In genomic region chr11:88555902-88556549, GRCm38 (mm10) we compare ENCODE assay signal across 8 mouse cellular contexts.
DNase-seq lines count a peak whose midpoint lies in the region; TF ChIP-seq lines count a peak whose summit lies in the region.

No protein-coding gene starts in this region.

- H3K27ac ChIP-seq in heart, adult 2 months, result peak overlapping the region; percentile 85

- H3K4me3 ChIP-seq in heart, adult 2 months, result no peak overlapping the region

- peak; percentile 44; the same call in 1 of the 2 replicates for TF ChIP-seq EP300 in heart, adult 2 months (IDR thresholded peaks at IDR 0.05; ENCODE audit: insufficient read depth, low read depth, low read length)

- H3K4me1 ChIP-seq in heart, adult 2 months (ENCODE audit: control insufficient read depth, insufficient read depth, low read length), result peaks cover 40% of the 10 kb centered on the region

- DNase-seq in spleen, postnatal 36 days (ENCODE audit: low spot score in 2 of 2), result peak; percentile 60 to 64
- DNase-seq in spleen, postnatal 14 days (ENCODE audit: low spot score in 2 of 2), result no peak
- peak in 1 of 2 experiments; percentile 74 for DNase-seq in heart, adult 2 months
- DNase-seq in kidney, adult 18-20 months, result peak; percentile 60
- DNase-seq in lung, postnatal 10 days, result peak; percentile 62
- peak; percentile 43 for DNase-seq in testis, postnatal 14 days (ENCODE audit: low spot score)
- DNase-seq in c-Kit-positive CD71-positive TER-119-positive erythroid progenitor cells, embryonic 14.5 days (ENCODE audit: low spot score), result no peak
- DNase-seq in right cerebral cortex, postnatal 14 days, result no peak

- WGBS in heart, adult 2 months, result 14% methylated on average over 6 of the region's 6 CpGs

- H3K36me3 ChIP-seq in heart, adult 2 months (ENCODE audit: control insufficient read depth, insufficient read depth, low read length), result peaks cover 10% of the 10 kb centered on the region

- H3K79me2 ChIP-seq in heart, adult 2 months (replicated peaks; ENCODE audit: control insufficient read depth, insufficient read depth, low read length), result 0 out of 2 replicates have a peak, but pooled peaks cover 1% of the 10 kb centered on the region

- peak overlapping the region; percentile 4; the same call in 1 of the 2 replicates for H3K9ac ChIP-seq in heart, adult 2 months (ENCODE audit: low read depth, low read length)

- peak; percentile 22; the same call in 1 of the 2 replicates for TF ChIP-seq POLR2A in heart, adult 2 months (IDR thresholded peaks at IDR 0.05; ENCODE audit: insufficient read depth, low read depth, low read length)

- intact Hi-C loops in heart, adult 2 months (cut with DNase I), result loop anchor here (1.0 to 5.0 kb wide), 4 partner anchors 32 to 161 kb away; partner anchors contain the start of gene Msi2

- H3K27me3 ChIP-seq in heart, adult 2 months (ENCODE audit: control insufficient read depth, insufficient read depth, low read length), result no peaks in the 10 kb centered on the region

- TF ChIP-seq CTCF in heart, adult 2 months (IDR thresholded peaks at IDR 0.05), result no peak

Comparison
In these comparisons a context has a peak if more than half of its experiments do, and no peak if none do; other contexts are left out.
1. DNase-seq: peak in spleen, postnatal 36 days (2 of 2), kidney, adult 18-20 months (single experiment), lung, postnatal 10 days (single experiment) and testis, postnatal 14 days (single experiment); none in spleen, postnatal 14 days (0 of 2), c-Kit-positive CD71-positive TER-119-positive erythroid progenitor cells, embryonic 14.5 days (single experiment) and right cerebral cortex, postnatal 14 days (single experiment).